In genomic region chr6:127107413-127107812, GRCm38 (mm10) we compare ENCODE assay signal across 19 mouse cellular contexts. TPM values are rescaled to one million over a fixed set of nuclear protein-coding genes. Genes with fewer than 3 reads are reported as not detected.
A peak's percentile ranks its signal among the peaks of the same experiment; 100 is the strongest.
DNase-seq lines count a peak whose midpoint lies in the region; ATAC-seq lines count a peak whose summit lies in the region.
"Had no signal": no experiment of that assay in that cellular context is flagged by ENCODE, and none has a peak within 500 bp of the region (broad histone marks: within the 10 kb centered on the region; RNA-seq: fewer than 3 reads in every experiment).

No protein-coding gene starts in this region.

- peak; percentile 33 for DNase-seq in gastrocnemius, adult 18-20 months (ENCODE audit: low spot score)
- DNase-seq in gastrocnemius, postnatal 14 days = no peak
- DNase-seq in lung, postnatal 36 days = peak; percentile 18
- DNase-seq in lung, postnatal 4 days = no peak
- no peak for DNase-seq in urinary bladder, postnatal 14 days (ENCODE audit: low spot score)
- no peak for DNase-seq in thymus, adult 18-20 months
- DNase-seq: cerebellum, adult 11-12 months; cerebellum, adult 9-10 months; cerebellum, postnatal 25 days; gastrocnemius, postnatal 10 days; heart, adult 11 months; kidney, adult 11 months had no signal

- ATAC-seq in megakaryocyte progenitor cell, adult 5-6 weeks (replicated peaks; ENCODE audit: poor library complexity) = peak; percentile 32; the same call in 1 of the 2 replicates
- ATAC-seq: forebrain, embryonic 13.5 days; hindbrain, postnatal 0 days had no signal

- intact Hi-C loops in gastrocnemius, postnatal 14 days (cut with DNase I; ENCODE audit: low total_unique reads) = no loop called here

RNA-seq across cellular contexts. Expression of gene Tigar, which starts 1.9 kb away (rescaled TPM):
- total RNA-seq in gastrocnemius, adult 18-20 months (2021) = 100 to 1,000 TPM in 1 of 2 experiments, 10 to 100 TPM in 1; 99.5 to 105 TPM
- total RNA-seq in gastrocnemius, postnatal 14 days (2021) = 10 to 100 TPM; 16.4 to 18.9 TPM
- total RNA-seq in megakaryocyte progenitor cell, adult 5-6 weeks (2015) = 8.4 and 9.8 TPM in 2 replicates
- 8.0 and 13.7 TPM in 2 replicates for total RNA-seq in megakaryocyte progenitor cell, adult 5-6 weeks (2017)

RNA-seq across cellular contexts. Expression of gene Fgf23, which starts 34.7 kb away (rescaled TPM):
- not detected for total RNA-seq in gastrocnemius, adult 18-20 months (2021)
- not detected for total RNA-seq in gastrocnemius, postnatal 14 days (2021)
- total RNA-seq in megakaryocyte progenitor cell, adult 5-6 weeks (2015) = not detected in 2 replicates
- total RNA-seq in megakaryocyte progenitor cell, adult 5-6 weeks (2017) = not detected in 2 replicates
- total RNA-seq: adrenal gland, postnatal 14 days; CH12.LX; heart, postnatal 10 days; hematopoietic stem cell, adult 5-6 weeks had no signal

RNA-seq across cellular contexts. Expression of gene Ccnd2, which starts 44.6 kb away (rescaled TPM):
- total RNA-seq in gastrocnemius, adult 18-20 months (2021) = 10 to 100 TPM in 1 of 2 experiments, 1 to 10 TPM in 1; 7.2 to 12.8 TPM
- 10 to 100 TPM; 17.6 to 31.6 TPM for total RNA-seq in gastrocnemius, postnatal 14 days (2021)
- 76.9 and 124 TPM in 2 replicates for total RNA-seq in megakaryocyte progenitor cell, adult 5-6 weeks (2015)
- 38.8 and 51.4 TPM in 2 replicates for total RNA-seq in megakaryocyte progenitor cell, adult 5-6 weeks (2017)

Comparison
In these comparisons a context has a peak if more than half of its experiments do, and no peak if none do; other contexts are left out.
1. DNase-seq: peak in gastrocnemius, adult 18-20 months (single experiment) and lung, postnatal 36 days (single experiment); none in gastrocnemius, postnatal 14 days (single experiment), lung, postnatal 4 days (0 of 2), urinary bladder, postnatal 14 days (single experiment) and thymus, adult 18-20 months (0 of 2).
2. RNA of gene Tigar, which starts 1.9 kb away (total RNA-seq): 99.5 to 105 TPM in gastrocnemius, adult 18-20 months; 16.4 to 18.9 TPM in gastrocnemius, postnatal 14 days and 8.0 to 13.7 TPM in megakaryocyte progenitor cell, adult 5-6 weeks; every median in the first group is over 4 times any median in the second.